In genomic region chr10:76239401-76239800, GRCm38 (mm10) we compare ENCODE assay signal across 29 mouse cellular contexts. TPM values are rescaled to one million over a fixed set of nuclear protein-coding genes. Genes with fewer than 3 reads are reported as not detected.
DNase-seq lines count a peak whose midpoint lies in the region; ATAC-seq lines count a peak whose summit lies in the region.
"Had no signal": no experiment of that assay in that cellular context is flagged by ENCODE, and none has a peak within 500 bp of the region (broad histone marks: within the 10 kb centered on the region; RNA-seq: fewer than 3 reads in every experiment).

No protein-coding gene starts in this region.

- H3K9me3 ChIP-seq in heart, embryonic 13.5 days = no peaks in the 10 kb centered on the region
- no peaks in the 10 kb centered on the region for H3K9me3 ChIP-seq in intestine, embryonic 16.5 days (ENCODE audit: control insufficient read depth, low read length)
- H3K9me3 ChIP-seq: embryonic facial prominence, embryonic 15.5 days; forebrain, embryonic 13.5 days; heart, embryonic 15.5 days; midbrain, embryonic 12.5 days; neural tube, embryonic 12.5 days had no signal

- H3K4me2 ChIP-seq in heart, embryonic 13.5 days = no peak overlapping the region
- H3K4me2 ChIP-seq in intestine, embryonic 16.5 days (ENCODE audit: low read depth, low read length) = no peak overlapping the region
- H3K4me2 ChIP-seq: embryonic facial prominence, embryonic 15.5 days; forebrain, embryonic 13.5 days; heart, embryonic 15.5 days; hindbrain, embryonic 14.5 days; midbrain, embryonic 12.5 days; neural tube, embryonic 12.5 days had no signal

- H3K4me3 ChIP-seq in heart, embryonic 13.5 days = no peak overlapping the region
- H3K4me3 ChIP-seq in intestine, embryonic 16.5 days (ENCODE audit: low read length) = no peak overlapping the region
- H3K4me3 ChIP-seq: embryonic facial prominence, embryonic 15.5 days; forebrain, embryonic 13.5 days; heart, embryonic 15.5 days; megakaryocyte, embryonic 14.5 days; midbrain, embryonic 12.5 days; myocyte; neural tube, embryonic 12.5 days had no signal

- no peaks in the 10 kb centered on the region for H3K27me3 ChIP-seq in heart, embryonic 13.5 days (replicated peaks)
- H3K27me3 ChIP-seq in intestine, embryonic 16.5 days (replicated peaks; ENCODE audit: control insufficient read depth, insufficient read depth, low read length) = no peaks in the 10 kb centered on the region
- H3K27me3 ChIP-seq: embryonic facial prominence, embryonic 15.5 days; forebrain, embryonic 13.5 days; heart, embryonic 15.5 days; neural tube, embryonic 12.5 days had no signal

- 0 out of 2 replicates have a peak overlapping the region, but pooled peaks have one; percentile 15 for H3K27ac ChIP-seq in heart, embryonic 13.5 days (replicated peaks)
- H3K27ac ChIP-seq in intestine, embryonic 16.5 days (ENCODE audit: low read length) = no peak overlapping the region
- H3K27ac ChIP-seq: embryonic facial prominence, embryonic 15.5 days; forebrain, embryonic 13.5 days; heart, embryonic 15.5 days; hindbrain, embryonic 14.5 days; liver, embryonic 14.5 days; midbrain, embryonic 12.5 days; neural tube, embryonic 12.5 days had no signal

- DNase-seq in heart, adult 18-20 months = no peak
- DNase-seq in kidney, postnatal 14 days = peak; percentile 13
- no peak for DNase-seq in kidney, adult 11 months
- DNase-seq in lung, postnatal 25 days (ENCODE audit: low spot score) = peak; percentile 44
- no peak for DNase-seq in adrenal gland, adult 2 months
- DNase-seq: adrenal gland, postnatal 36 days; cerebellum, adult 18-20 months; cerebellum, postnatal 10 days; gastrocnemius, postnatal 14 days; heart, postnatal 36 days; kidney, adult 8-10 months; kidney, postnatal 10 days; liver; thymus, postnatal 4 days had no signal

- 39% methylated on average over 4 of the region's 4 CpGs for WGBS in heart, embryonic 13.5 days
- 69% methylated on average over 4 of the region's 4 CpGs for WGBS in intestine, embryonic 16.5 days

- H3K36me3 ChIP-seq in heart, embryonic 13.5 days = peaks cover 10% of the 10 kb centered on the region
- no peaks in the 10 kb centered on the region for H3K36me3 ChIP-seq in intestine, embryonic 16.5 days (ENCODE audit: control insufficient read depth, insufficient read depth, low read length)
- H3K36me3 ChIP-seq: embryonic facial prominence, embryonic 15.5 days; midbrain, embryonic 12.5 days; neural tube, embryonic 12.5 days had no signal

- H3K9ac ChIP-seq in heart, embryonic 13.5 days = no peak overlapping the region
- no peak overlapping the region for H3K9ac ChIP-seq in intestine, embryonic 16.5 days (ENCODE audit: low read depth, low read length)
- H3K9ac ChIP-seq: embryonic facial prominence, embryonic 15.5 days; forebrain, embryonic 13.5 days; heart, embryonic 15.5 days; hindbrain, embryonic 14.5 days; liver, embryonic 14.5 days; midbrain, embryonic 12.5 days; neural tube, embryonic 12.5 days had no signal

- H3K4me1 ChIP-seq in heart, embryonic 13.5 days = peaks cover 31% of the 10 kb centered on the region
- H3K4me1 ChIP-seq in intestine, embryonic 16.5 days (ENCODE audit: control insufficient read depth, insufficient read depth, low read length) = peaks cover 4% of the 10 kb centered on the region; the same call in 1 of the 2 replicates

- ATAC-seq in heart, embryonic 13.5 days (ENCODE audit: extremely low read depth, insufficient number of reproducible peaks, low FRiP score, low TSS enrichment) = no peak
- ATAC-seq in intestine, embryonic 16.5 days = no peak
- ATAC-seq: CD4-positive, CD25-positive, alpha-beta regulatory T cell, adult 4 months; forebrain, embryonic 13.5 days; inflammation-experienced regulatory T-cells, adult 6 months had no signal

RNA-seq across cellular contexts. Expression of gene Prmt2, which starts 1.7 kb away (rescaled TPM):
- polyA plus RNA-seq in heart, embryonic 13.5 days (2015; fragmentation: Nextera tagmentation; extraction: Ambion mirVana) = 50.9 and 57.4 TPM in 2 replicates
- total RNA-seq in heart, adult 18-20 months (2021) = 10 to 100 TPM; 10.8 to 12.6 TPM
- polyA plus RNA-seq in intestine, embryonic 16.5 days (2015; fragmentation: Nextera tagmentation; extraction: Ambion mirVana) = 42.6 and 44.2 TPM in 2 replicates
- 10 to 100 TPM; 19.0 to 25.9 TPM for total RNA-seq in adrenal gland, adult 2 months (2021)
- 22.1 and 27.4 TPM in 2 replicates for polyA plus RNA-seq in adrenal gland, adult 2 months (2012; rRNA removed)

RNA-seq across cellular contexts. Expression of gene S100b, which starts 14.3 kb away (rescaled TPM):
- polyA plus RNA-seq in heart, embryonic 13.5 days (2015; fragmentation: Nextera tagmentation; extraction: Ambion mirVana) = 0.16 and 0.42 TPM in 2 replicates
- total RNA-seq in heart, adult 18-20 months (2021) = 1 to 10 TPM; 2.0 to 2.8 TPM
- 2.1 and 2.4 TPM in 2 replicates for polyA plus RNA-seq in intestine, embryonic 16.5 days (2015; fragmentation: Nextera tagmentation; extraction: Ambion mirVana)
- total RNA-seq in adrenal gland, adult 2 months (2021) = 10 to 100 TPM; 11.6 to 26.6 TPM
- polyA plus RNA-seq in adrenal gland, adult 2 months (2012; rRNA removed) = 2.0 TPM in 2 replicates
- total RNA-seq: common myeloid progenitor, adult 5-6 weeks; granulocyte monocyte progenitor cell, adult 5-6 weeks had no signal
- polyA plus RNA-seq: CD4-positive, CD25-positive, alpha-beta regulatory T cell, adult 4 months; forebrain, embryonic 13.5 days; inflammation-experienced regulatory T-cells, adult 6 months had no signal

Comparison
In these comparisons a context has a peak if more than half of its experiments do, and no peak if none do; other contexts are left out.
1. DNase-seq: peak in kidney, postnatal 14 days (single experiment) and lung, postnatal 25 days (single experiment); none in heart, adult 18-20 months (0 of 2), kidney, adult 11 months (single experiment) and adrenal gland, adult 2 months (single experiment).